Mouse (Mus musculus): ENCODE data around the gene Olfr1510. TPM values are rescaled to one million over a fixed set of nuclear protein-coding genes. Genes with fewer than 3 reads are reported as not detected.
"Not testable (repeated sequence)": the region's sequence is repeated elsewhere in the genome, so short reads cannot be mapped to it uniquely, and the experiment has no call there.

Olfr1510 gene
- total RNA-seq (2022), result not detected

DNA sequence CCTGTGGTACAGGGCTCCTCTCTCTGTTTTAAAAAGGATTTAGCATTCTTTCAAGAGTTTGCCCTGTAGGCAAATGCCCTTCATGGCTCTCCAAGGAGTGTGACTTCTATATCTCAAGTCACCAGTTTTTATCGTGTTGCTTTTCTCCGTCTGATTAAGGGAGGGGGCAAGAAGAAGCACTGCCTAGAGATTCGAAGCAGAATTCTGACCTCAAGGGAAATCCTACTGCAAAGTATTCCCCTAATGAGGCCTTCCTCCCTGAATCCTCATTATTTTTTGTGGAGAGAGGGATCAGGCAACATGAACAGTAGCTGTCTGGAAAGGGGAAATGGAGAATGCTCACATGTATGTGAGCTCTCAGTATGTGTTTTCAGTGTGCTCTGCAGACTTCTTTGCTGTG, at the start of gene Olfr1510:
Gene Olfr1510 (minus strand): TSS at position 101 of the 400 bp plus-strand sequence.
- no peak for DNase-seq (ENCODE audit: low spot score in 2 of 2)

DNA sequence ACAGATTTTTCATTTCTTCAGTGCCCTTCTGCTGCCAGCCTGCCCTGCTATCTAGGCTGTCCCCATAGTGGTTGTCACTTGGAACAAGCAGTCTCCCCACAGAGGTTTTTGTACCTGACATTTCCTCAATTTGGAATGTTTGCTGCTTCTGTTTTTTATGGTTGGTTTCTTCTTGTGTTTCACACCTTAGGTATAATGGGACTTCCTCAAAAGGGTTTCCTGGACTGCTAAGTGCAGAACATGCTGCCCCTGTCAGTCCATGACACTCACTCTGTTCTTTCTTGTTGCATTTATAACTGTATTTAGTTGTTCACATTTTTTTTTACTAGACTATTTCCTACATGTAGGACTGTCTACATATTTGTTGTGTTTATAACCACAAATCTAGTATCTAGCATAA, 47.8 kb upstream of the Olfr1510 start:
- DNase-seq (ENCODE audit: low spot score in 2 of 2), result no peak

- DNase-seq (ENCODE audit: low spot score in 2 of 2), result no peak
These were observed 37.0 kb upstream of the Olfr1510 start for GRCm38 (mm10) chr14:52451138-52451537.

DNA sequence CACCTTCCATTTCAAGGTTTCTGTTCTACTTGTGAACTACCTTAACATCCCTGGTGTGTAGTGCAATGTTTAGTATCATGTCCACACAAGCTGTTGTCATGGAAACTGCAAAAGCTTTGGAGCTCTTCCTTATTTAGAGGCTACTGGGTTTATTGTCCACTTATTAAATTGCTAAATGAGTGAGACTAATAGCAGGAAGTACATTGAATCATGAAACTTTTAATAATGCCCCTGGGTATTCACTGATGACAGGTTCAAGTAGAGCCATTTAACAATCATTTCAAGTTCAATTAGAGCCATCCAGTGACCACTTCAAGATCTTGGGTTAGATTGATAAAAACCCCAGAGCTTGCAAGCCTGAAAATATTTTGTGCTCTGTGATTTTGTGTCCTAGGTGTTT, 28.5 kb upstream of the Olfr1510 start, which contains the start of gene Olfr1509:
Gene Olfr1509 (plus strand): TSS at position 301 of the 400 bp plus-strand sequence.
- DNase-seq (ENCODE audit: low spot score in 2 of 2), result no peak

DNA sequence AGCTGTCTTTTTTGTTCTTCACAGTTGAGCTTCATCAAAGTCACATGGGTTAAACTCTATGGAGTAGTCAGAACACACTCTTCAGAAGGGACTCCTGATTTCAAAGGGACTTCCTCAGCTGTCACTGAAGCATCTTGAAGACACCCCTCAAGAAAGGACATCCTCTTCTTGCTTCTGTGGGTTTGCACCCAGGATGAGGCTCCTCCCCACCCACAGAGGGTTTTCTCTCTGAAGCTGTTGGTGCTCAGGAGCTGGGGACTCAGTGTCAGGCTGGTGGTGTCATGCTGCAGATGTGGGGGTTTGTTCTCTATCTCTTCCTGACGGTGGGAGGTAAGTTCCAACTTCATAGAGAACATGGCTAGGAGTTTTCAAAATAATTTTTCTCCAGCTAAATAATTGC, 13.5 kb upstream of the Olfr1510 start:
- DNase-seq (ENCODE audit: low spot score in 2 of 2), result no peak

DNA sequence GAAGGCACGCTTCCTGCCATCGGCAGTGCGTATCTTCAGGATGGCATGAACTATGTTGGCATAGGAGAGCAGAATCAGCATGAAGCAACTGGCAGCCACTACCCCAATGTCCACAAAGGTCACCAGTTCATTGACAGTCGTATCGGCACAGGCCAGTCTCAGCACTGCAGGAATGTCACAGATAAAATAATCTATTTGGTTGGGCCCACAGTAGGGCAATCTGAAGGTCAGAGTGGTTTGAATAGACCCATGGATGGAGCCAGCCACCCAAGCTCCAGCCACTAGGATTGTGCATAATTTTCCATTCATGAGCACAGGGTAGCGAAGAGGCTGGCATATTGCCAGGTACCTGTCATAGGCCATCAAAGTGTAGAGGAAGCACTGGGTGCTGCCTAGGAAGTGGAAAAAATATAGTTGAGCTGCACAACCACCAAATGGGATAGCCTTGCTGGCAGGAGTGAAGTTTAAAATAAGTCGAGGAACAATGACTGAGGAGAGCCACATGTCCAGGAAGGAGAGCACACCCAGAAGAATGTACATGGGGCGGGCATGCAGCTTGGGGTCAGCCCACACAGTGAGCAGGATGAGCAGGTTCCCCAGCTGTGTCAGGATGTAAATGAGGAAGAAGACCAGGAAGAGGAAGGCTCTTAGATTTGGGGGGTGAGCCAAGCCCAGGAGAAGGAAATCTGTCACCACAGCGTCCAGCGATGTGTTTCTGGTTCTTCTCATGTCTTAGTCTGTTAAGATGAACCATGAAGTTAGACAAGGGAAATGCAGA, 3.8 kb downstream of the Olfr1510 start:
- DNase-seq (ENCODE audit: low spot score in 2 of 2), result not testable (repeated sequence)

DNA sequence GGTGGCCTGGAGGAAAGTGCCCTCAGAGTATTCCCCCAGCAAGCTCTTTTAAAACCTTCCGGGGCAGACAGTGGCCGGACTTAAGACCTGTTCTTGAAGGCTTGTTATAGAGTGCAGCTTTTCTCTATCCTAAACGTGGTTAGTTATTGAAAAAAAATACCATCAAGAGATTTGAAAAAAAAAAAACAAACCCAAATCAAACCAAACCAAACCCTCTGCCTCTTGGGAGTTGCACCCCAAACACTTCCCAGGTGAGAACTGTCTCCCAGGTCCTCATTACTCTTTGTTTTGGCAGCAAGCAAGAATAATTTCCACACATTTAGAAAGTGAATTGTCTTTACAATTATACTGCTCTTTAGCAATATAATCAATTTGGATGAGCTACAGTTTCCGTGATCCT, 16.9 kb downstream of the Olfr1510 start, which contains the start of gene Olfr1511:
Gene Olfr1511 (minus strand): TSS at position 101 of the 400 bp plus-strand sequence.
- no peak for DNase-seq (ENCODE audit: low spot score in 2 of 2)

DNA sequence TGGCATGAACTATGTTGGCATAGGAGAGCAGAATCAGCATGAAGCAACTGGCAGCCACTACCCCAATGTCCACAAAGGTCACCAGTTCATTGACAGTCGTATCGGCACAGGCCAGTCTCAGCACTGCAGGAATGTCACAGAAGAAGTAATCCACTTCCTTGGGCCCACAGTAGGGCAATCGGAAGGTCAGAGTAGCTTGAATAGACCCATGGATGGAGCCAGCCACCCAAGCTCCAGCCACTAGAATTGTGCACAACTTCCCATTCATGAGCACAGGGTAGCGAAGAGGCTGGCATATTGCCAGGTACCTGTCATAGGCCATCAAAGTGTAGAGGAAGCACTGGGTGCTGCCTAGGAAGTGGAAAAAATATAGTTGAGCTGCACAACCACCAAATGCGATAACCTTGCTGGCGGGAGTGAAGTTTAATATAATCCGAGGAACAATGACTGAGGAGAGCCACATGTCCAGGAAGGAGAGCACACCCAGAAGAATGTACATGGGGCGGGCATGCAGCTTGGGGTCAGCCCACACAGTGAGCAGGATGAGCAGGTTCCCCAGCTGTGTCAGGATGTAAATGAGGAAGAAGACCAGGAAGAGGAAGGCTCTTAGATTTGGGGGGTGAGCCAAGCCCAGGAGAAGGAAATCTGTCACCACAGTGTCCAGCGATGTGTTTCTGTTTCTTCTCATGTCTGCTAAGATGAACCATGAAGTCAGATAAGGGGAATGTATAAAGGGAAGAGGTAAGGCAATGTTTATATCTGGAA, 23.9 kb downstream of the Olfr1510 start:
- DNase-seq (ENCODE audit: low spot score in 2 of 2), result not testable (repeated sequence)

- DNase-seq (ENCODE audit: low spot score in 2 of 2), result no peak
These were observed 35.1 kb downstream of the Olfr1510 start, which contains the start of gene Olfr1512 for GRCm38 (mm10) chr14:52379068-52379467. Gene Olfr1512, minus strand, starts transcription at chr14:52379168.

- no peak for DNase-seq (ENCODE audit: low spot score in 2 of 2)
These were observed 45.4 kb downstream of the Olfr1510 start for GRCm38 (mm10) chr14:52368741-52369140.

Other genes with a start within 250 kb of the Olfr1510 start
- gene Supt16, start 217.0 kb downstream of the Olfr1510 start, total RNA-seq (2022), result 10 to 100 TPM; 10.4 to 14.4 (median 12.3) TPM
- 10 to 100 TPM; 24.5 to 42.9 (median 34.6) TPM for gene Chd8, start 156.6 kb downstream of the Olfr1510 start, total RNA-seq (2022)
- gene Tox4, start 135.2 kb downstream of the Olfr1510 start, total RNA-seq (2022), result 10 to 100 TPM; 53.9 to 65.3 (median 62.6) TPM
- gene Rab2b, start 134.8 kb downstream of the Olfr1510 start, total RNA-seq (2022), result 1 to 10 TPM; 2.5 to 3.7 (median 3.1) TPM
- 10 to 100 TPM; 15.5 to 17.0 (median 16.0) TPM for gene Mettl3, start 109.2 kb downstream of the Olfr1510 start, total RNA-seq (2022)
- under 1 TPM; 0.34 to 0.65 (median 0.54) TPM for gene Sall2, start 85.6 kb downstream of the Olfr1510 start, total RNA-seq (2022)
- not detected for gene Olfr1513, start 58.0 kb downstream of the Olfr1510 start, total RNA-seq (2022)
- not detected for gene Olfr1512, start 35.2 kb downstream of the Olfr1510 start, total RNA-seq (2022)
- not detected for gene Olfr1511, start 17.0 kb downstream of the Olfr1510 start, total RNA-seq (2022)
- gene Olfr1509, start 28.6 kb upstream of the Olfr1510 start, total RNA-seq (2022), result not detected
- not detected for gene Olfr1508, start 53.1 kb upstream of the Olfr1510 start, total RNA-seq (2022)
- not detected for gene Olfr1507, start 81.4 kb upstream of the Olfr1510 start, total RNA-seq (2022)

All from gastrocnemius, adult 8-10 months (tissue).